Mouse (Mus musculus): ENCODE measurements around the gene Hck. TPM values are rescaled to one million over a fixed set of nuclear protein-coding genes. Genes with fewer than 3 reads are reported as not detected.

Gene Hck
- polyA plus RNA-seq, 1 experiment from 2014 or later = 6.6 TPM

DNA sequence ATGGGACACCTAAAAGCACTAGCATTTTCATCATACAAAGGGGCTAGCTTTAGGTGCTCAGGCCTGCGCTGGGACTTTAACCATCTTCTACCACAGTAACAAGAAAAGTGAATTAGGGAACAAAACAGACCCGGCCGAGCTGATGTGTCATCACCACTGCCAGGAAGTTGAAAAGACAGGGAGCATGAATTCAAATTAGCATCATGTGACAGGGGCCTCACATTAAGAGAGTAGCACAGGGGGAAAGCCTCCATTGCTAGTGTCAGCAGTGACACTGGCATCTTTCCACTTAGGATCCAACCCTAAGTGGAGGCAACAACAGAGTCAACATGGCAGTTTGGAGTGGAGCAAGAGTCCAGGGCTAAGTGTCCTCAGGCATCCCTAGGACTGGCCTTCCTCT is 39.0 kb downstream of the Hck start:
- H3K4me1 ChIP-seq (ENCODE audit: insufficient read depth, low read length) = no peaks in the 10 kb centered on the region
- H3K9ac ChIP-seq (replicated peaks; ENCODE audit: low read length) = no peak overlapping the region
- H3K4me2 ChIP-seq (replicated peaks; ENCODE audit: low read depth, low read length) = no peak overlapping the region
- no peaks in the 10 kb centered on the region for H3K27me3 ChIP-seq (ENCODE audit: insufficient read depth, low read length)
- no peaks in the 10 kb centered on the region for H3K9me3 ChIP-seq (ENCODE audit: low read length)
- H3K36me3 ChIP-seq (ENCODE audit: insufficient read depth, low read length) = no peaks in the 10 kb centered on the region
- ATAC-seq (ENCODE audit: low FRiP score, low TSS enrichment) = 0 out of 2 replicates have a peak, but pooled peaks have one; percentile 9
- no peak overlapping the region for H3K4me3 ChIP-seq (ENCODE audit: low read length)
- 72% methylated on average over 3 of the region's 3 CpGs for WGBS
- H3K27ac ChIP-seq (ENCODE audit: low read length) = no peak overlapping the region

GRCm38 (mm10) chr2:153147715-153148114 is 39.4 kb downstream of the Hck start:
- no peak overlapping the region for H3K4me3 ChIP-seq (ENCODE audit: low read length)
- 12% methylated on average over 3 of the region's 3 CpGs for WGBS
- ATAC-seq (ENCODE audit: low FRiP score, low TSS enrichment) = peak; percentile 49; the same call in 1 of the 2 replicates
- no peaks in the 10 kb centered on the region for H3K4me1 ChIP-seq (ENCODE audit: insufficient read depth, low read length)
- H3K9me3 ChIP-seq (ENCODE audit: low read length) = no peaks in the 10 kb centered on the region
- H3K27me3 ChIP-seq (ENCODE audit: insufficient read depth, low read length) = no peaks in the 10 kb centered on the region
- H3K4me2 ChIP-seq (replicated peaks; ENCODE audit: low read depth, low read length) = no peak overlapping the region
- H3K36me3 ChIP-seq (ENCODE audit: insufficient read depth, low read length) = no peaks in the 10 kb centered on the region
- H3K9ac ChIP-seq (replicated peaks; ENCODE audit: low read length) = no peak overlapping the region
- H3K27ac ChIP-seq (ENCODE audit: low read length) = no peak overlapping the region

GRCm38 (mm10) chr2:153149742-153150141 is 41.5 kb downstream of the Hck start:
- H3K4me2 ChIP-seq (replicated peaks; ENCODE audit: low read depth, low read length) = no peak overlapping the region
- H3K9me3 ChIP-seq (ENCODE audit: low read length) = no peaks in the 10 kb centered on the region
- H3K36me3 ChIP-seq (ENCODE audit: insufficient read depth, low read length) = no peaks in the 10 kb centered on the region
- no peak for ATAC-seq (ENCODE audit: low FRiP score, low TSS enrichment)
- WGBS = 76% methylated on average over 3 of the region's 3 CpGs
- no peak overlapping the region for H3K27ac ChIP-seq (ENCODE audit: low read length)
- no peak overlapping the region for H3K4me3 ChIP-seq (ENCODE audit: low read length)
- no peak overlapping the region for H3K9ac ChIP-seq (replicated peaks; ENCODE audit: low read length)
- no peaks in the 10 kb centered on the region for H3K4me1 ChIP-seq (ENCODE audit: insufficient read depth, low read length)
- H3K27me3 ChIP-seq (ENCODE audit: insufficient read depth, low read length) = no peaks in the 10 kb centered on the region

DNA sequence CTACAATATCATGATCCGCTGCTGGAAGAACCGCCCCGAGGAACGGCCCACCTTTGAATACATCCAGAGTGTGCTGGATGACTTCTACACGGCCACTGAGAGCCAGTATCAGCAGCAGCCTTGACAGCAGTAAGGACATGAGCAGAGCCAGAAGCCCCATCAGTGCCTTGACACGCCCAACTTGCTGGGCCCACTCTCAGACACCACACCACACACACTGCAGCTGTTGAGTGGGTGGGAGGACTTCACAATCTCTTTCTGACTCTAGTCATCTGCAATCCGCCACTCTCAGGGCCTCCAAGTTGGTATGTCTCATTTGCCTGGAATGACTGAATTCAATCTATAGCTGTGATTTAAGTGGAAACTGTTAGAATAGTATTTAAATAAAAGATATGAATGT is 42.8 kb downstream of the Hck start:
- Histone ChIP-seq H3K4me2 (replicated peaks; ENCODE audit: low read depth, low read length) (no peak overlapping the region), H3K36me3 (ENCODE audit: insufficient read depth, low read length) (no peaks in the 10 kb centered on the region), H3K4me1 (ENCODE audit: insufficient read depth, low read length) (no peaks in the 10 kb centered on the region), H3K9ac (replicated peaks; ENCODE audit: low read length) (no peak overlapping the region), H3K9me3 (ENCODE audit: low read length) (no peaks in the 10 kb centered on the region), H3K4me3 (ENCODE audit: low read length) (no peak overlapping the region), H3K27me3 (ENCODE audit: insufficient read depth, low read length) (no peaks in the 10 kb centered on the region), H3K27ac (ENCODE audit: low read length) (no peak overlapping the region)
- 80% methylated on average over 7 of the region's 7 CpGs for WGBS
- no peak for ATAC-seq (ENCODE audit: low FRiP score, low TSS enrichment)

- Histone ChIP-seq H3K27ac (ENCODE audit: low read length) (no peak overlapping the region), H3K4me2 (replicated peaks; ENCODE audit: low read depth, low read length) (no peak overlapping the region), H3K36me3 (ENCODE audit: insufficient read depth, low read length) (no peaks in the 10 kb centered on the region), H3K9ac (replicated peaks; ENCODE audit: low read length) (no peak overlapping the region), H3K4me3 (ENCODE audit: low read length) (no peak overlapping the region), H3K4me1 (ENCODE audit: insufficient read depth, low read length) (no peaks in the 10 kb centered on the region), H3K9me3 (ENCODE audit: low read length) (no peaks in the 10 kb centered on the region), H3K27me3 (ENCODE audit: insufficient read depth, low read length) (no peaks in the 10 kb centered on the region)
- WGBS = 76% methylated on average over 8 of the region's 8 CpGs
- no peak for ATAC-seq (ENCODE audit: low FRiP score, low TSS enrichment)
Measured at GRCm38 (mm10) chr2:153151926-153152665, 43.8 kb downstream of the Hck start.

- no peak for ATAC-seq (ENCODE audit: low FRiP score, low TSS enrichment)
- WGBS = 60% methylated on average over 4 of the region's 4 CpGs
- Histone ChIP-seq H3K4me1 (ENCODE audit: insufficient read depth, low read length) (no peaks in the 10 kb centered on the region), H3K9ac (replicated peaks; ENCODE audit: low read length) (no peak overlapping the region), H3K27ac (ENCODE audit: low read length) (no peak overlapping the region), H3K36me3 (ENCODE audit: insufficient read depth, low read length) (no peaks in the 10 kb centered on the region), H3K4me2 (replicated peaks; ENCODE audit: low read depth, low read length) (no peak overlapping the region), H3K4me3 (ENCODE audit: low read length) (no peak overlapping the region), H3K27me3 (ENCODE audit: insufficient read depth, low read length) (no peaks in the 10 kb centered on the region), H3K9me3 (ENCODE audit: low read length) (no peaks in the 10 kb centered on the region)
Measured at GRCm38 (mm10) chr2:153153033-153153450, 44.8 kb downstream of the Hck start.

- Histone ChIP-seq H3K36me3 (ENCODE audit: insufficient read depth, low read length) (no peaks in the 10 kb centered on the region), H3K9me3 (ENCODE audit: low read length) (no peaks in the 10 kb centered on the region), H3K27me3 (ENCODE audit: insufficient read depth, low read length) (no peaks in the 10 kb centered on the region), H3K4me3 (ENCODE audit: low read length) (no peak overlapping the region), H3K27ac (ENCODE audit: low read length) (no peak overlapping the region), H3K4me1 (ENCODE audit: insufficient read depth, low read length) (peaks cover 4% of the 10 kb centered on the region), H3K9ac (replicated peaks; ENCODE audit: low read length) (no peak overlapping the region), H3K4me2 (replicated peaks; ENCODE audit: low read depth, low read length) (no peak overlapping the region)
- WGBS = 74% methylated on average over 1 of the region's 3 CpGs
- no peak for ATAC-seq (ENCODE audit: low FRiP score, low TSS enrichment)
Measured at GRCm38 (mm10) chr2:153157270-153157669, 49.0 kb downstream of the Hck start.

- no peak overlapping the region for H3K9ac ChIP-seq (replicated peaks; ENCODE audit: low read length)
- no peaks in the 10 kb centered on the region for H3K36me3 ChIP-seq (ENCODE audit: insufficient read depth, low read length)
- H3K4me3 ChIP-seq (ENCODE audit: low read length) = no peak overlapping the region
- H3K9me3 ChIP-seq (ENCODE audit: low read length) = no peaks in the 10 kb centered on the region
- peaks cover 9% of the 10 kb centered on the region for H3K4me1 ChIP-seq (ENCODE audit: insufficient read depth, low read length)
- no peak for ATAC-seq (ENCODE audit: low FRiP score, low TSS enrichment)
- H3K27me3 ChIP-seq (ENCODE audit: insufficient read depth, low read length) = no peaks in the 10 kb centered on the region
- WGBS = 84% methylated on average over 5 of the region's 5 CpGs
- no peak overlapping the region for H3K27ac ChIP-seq (ENCODE audit: low read length)
- no peak overlapping the region for H3K4me2 ChIP-seq (replicated peaks; ENCODE audit: low read depth, low read length)
Measured at GRCm38 (mm10) chr2:153160133-153160532, 51.9 kb downstream of the Hck start.

- ATAC-seq (ENCODE audit: low FRiP score, low TSS enrichment) = peak; percentile 90
- peak within 1 kb of the TSS; percentile 73 for H3K4me3 ChIP-seq (ENCODE audit: low read length)
- peaks cover 9% of the 10 kb centered on the region for H3K4me1 ChIP-seq (ENCODE audit: insufficient read depth, low read length)
- WGBS = 10% methylated on average over 34 of the region's 34 CpGs
- no peaks in the 10 kb centered on the region for H3K27me3 ChIP-seq (ENCODE audit: insufficient read depth, low read length)
- no peaks in the 10 kb centered on the region for H3K36me3 ChIP-seq (ENCODE audit: insufficient read depth, low read length)
- H3K9me3 ChIP-seq (ENCODE audit: low read length) = no peaks in the 10 kb centered on the region
- H3K4me2 ChIP-seq (replicated peaks; ENCODE audit: low read depth, low read length) = peak within 1 kb of the TSS; percentile 92
- H3K9ac ChIP-seq (replicated peaks; ENCODE audit: low read length) = peak within 1 kb of the TSS; percentile 79
- H3K27ac ChIP-seq (ENCODE audit: low read length) = peak within 1 kb of the TSS; percentile 97
Measured at GRCm38 (mm10) chr2:153160844-153161683, 52.8 kb downstream of the Hck start, which contains the start of gene Tm9sf4. TSS of gene Tm9sf4 (plus strand) at chr2:153161303.

- peak; percentile 67 for ATAC-seq (ENCODE audit: low FRiP score, low TSS enrichment)
- Histone ChIP-seq H3K9me3 (ENCODE audit: low read length) (no peaks in the 10 kb centered on the region), H3K4me3 (ENCODE audit: low read length) (peak overlapping the region; percentile 73), H3K27ac (ENCODE audit: low read length) (peak overlapping the region; percentile 97), H3K4me2 (replicated peaks; ENCODE audit: low read depth, low read length) (peak overlapping the region; percentile 92), H3K27me3 (ENCODE audit: insufficient read depth, low read length) (no peaks in the 10 kb centered on the region), H3K4me1 (ENCODE audit: insufficient read depth, low read length) (peaks cover 13% of the 10 kb centered on the region), H3K36me3 (ENCODE audit: insufficient read depth, low read length) (no peaks in the 10 kb centered on the region), H3K9ac (replicated peaks; ENCODE audit: low read length) (peak overlapping the region; percentile 79)
- 0% methylated on average over 16 of the region's 16 CpGs for WGBS
Measured at GRCm38 (mm10) chr2:153161684-153162080, 53.4 kb downstream of the Hck start.
